Mouse (Mus musculus): Measurements from ENCODE around the gene Btbd8. TPM values are rescaled to one million over a fixed set of nuclear protein-coding genes. Genes with fewer than 3 reads are reported as not detected.

Gene Btbd8
- polyA plus RNA-seq, 1 experiment from 2014 or later, result 5.3 TPM

DNA sequence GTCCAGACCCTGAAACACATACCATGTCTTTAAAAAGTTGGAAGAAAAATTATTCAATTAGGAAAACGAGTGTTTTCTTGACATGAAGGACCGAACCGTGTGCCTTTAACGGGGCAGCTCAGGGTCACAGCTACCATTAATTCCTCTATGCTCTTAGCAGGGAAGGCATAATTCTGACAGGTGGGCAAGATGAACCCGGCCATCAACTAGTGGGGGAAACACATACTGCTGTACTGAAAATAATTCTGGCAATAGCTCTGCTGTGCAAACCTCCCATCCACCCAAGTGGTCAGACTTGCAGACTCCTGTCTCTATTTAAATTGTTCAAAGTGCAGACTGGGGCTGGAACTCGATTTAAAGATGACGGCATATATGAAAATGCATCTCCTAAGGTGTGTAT lies 556 bp downstream of the Btbd8 start:
- 23% methylated on average over 7 of the region's 7 CpGs for WGBS
- H3K27me3 ChIP-seq (ENCODE audit: control insufficient read depth, insufficient read depth, low read length), result no peaks in the 10 kb centered on the region
- H3K9ac ChIP-seq (ENCODE audit: low read length), result peak overlapping the region; percentile 88
- peak overlapping the region; percentile 48 for H3K4me2 ChIP-seq (ENCODE audit: low read depth, severe bottlenecking)
- no peak for DNase-seq (ENCODE audit: low spot score)
- H3K27ac ChIP-seq (replicated peaks; ENCODE audit: low read depth, low read length), result no peak overlapping the region
- H3K4me3 ChIP-seq (ENCODE audit: low read depth, low read length), result peak overlapping the region; percentile 68
- H3K9me3 ChIP-seq (ENCODE audit: control insufficient read depth, low read length), result no peaks in the 10 kb centered on the region
- no peaks in the 10 kb centered on the region for H3K36me3 ChIP-seq (ENCODE audit: control insufficient read depth, insufficient read depth, low read length)
- ATAC-seq (ENCODE audit: insufficient number of reproducible peaks, low FRiP score, low TSS enrichment, low read depth), result peak; percentile 35; the same call in 1 of the 2 replicates
- no peaks in the 10 kb centered on the region for H3K4me1 ChIP-seq (ENCODE audit: control insufficient read depth, insufficient read depth, low read length)

DNA sequence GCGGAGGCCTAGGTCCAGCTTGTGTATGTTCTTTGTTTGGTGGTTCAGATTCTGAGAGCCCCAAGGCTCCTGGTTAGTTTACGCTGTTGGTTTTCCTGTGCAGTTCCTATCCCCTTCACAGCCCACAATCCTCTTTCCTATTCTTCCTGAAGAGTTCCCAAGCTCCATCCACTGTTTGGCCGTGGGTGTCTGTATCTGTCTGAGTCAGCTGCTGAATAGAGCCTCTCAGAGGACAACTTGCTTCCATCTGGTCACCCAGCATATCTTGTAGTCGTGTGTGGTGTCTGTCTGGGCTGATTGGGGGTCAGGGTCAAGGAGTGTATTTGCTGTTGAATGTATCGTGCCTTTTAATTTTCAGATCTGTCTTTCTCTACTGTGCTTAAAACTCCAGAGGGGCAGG lies 4.1 kb downstream of the Btbd8 start:
- Histone ChIP-seq H3K9ac (ENCODE audit: low read length) (no peak overlapping the region), H3K4me1 (ENCODE audit: control insufficient read depth, insufficient read depth, low read length) (no peaks in the 10 kb centered on the region), H3K36me3 (ENCODE audit: control insufficient read depth, insufficient read depth, low read length) (no peaks in the 10 kb centered on the region), H3K4me2 (ENCODE audit: low read depth, severe bottlenecking) (no peak overlapping the region), H3K9me3 (ENCODE audit: control insufficient read depth, low read length) (no peaks in the 10 kb centered on the region), H3K4me3 (ENCODE audit: low read depth, low read length) (no peak overlapping the region), H3K27me3 (ENCODE audit: control insufficient read depth, insufficient read depth, low read length) (no peaks in the 10 kb centered on the region), H3K27ac (replicated peaks; ENCODE audit: low read depth, low read length) (no peak overlapping the region)
- DNase-seq (ENCODE audit: low spot score) (no peak), ATAC-seq (ENCODE audit: insufficient number of reproducible peaks, low FRiP score, low TSS enrichment, low read depth) (no peak)
- WGBS, result 83% methylated on average over 5 of the region's 5 CpGs

DNA sequence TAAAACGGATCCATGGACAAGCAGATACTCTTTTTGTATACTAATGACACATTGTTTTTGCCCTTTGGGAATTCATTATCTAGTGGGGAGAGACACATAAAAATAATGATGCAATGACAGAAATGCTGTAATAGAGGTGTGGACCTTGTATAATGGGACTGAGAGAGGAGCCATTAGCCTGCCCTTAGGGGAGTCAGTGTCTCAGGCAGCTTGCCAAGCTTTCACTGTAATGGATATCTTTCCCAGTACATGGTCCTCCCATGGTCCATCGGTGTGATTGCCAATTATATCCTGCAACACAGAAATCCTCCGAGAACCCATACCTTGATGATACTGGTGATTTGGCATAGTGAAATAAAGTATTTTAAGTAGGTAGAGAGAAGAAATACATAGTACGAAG lies 6.5 kb downstream of the Btbd8 start:
- ATAC-seq (ENCODE audit: insufficient number of reproducible peaks, low FRiP score, low TSS enrichment, low read depth), result no peak
- WGBS, result 96% methylated on average over 4 of the region's 4 CpGs
- no peak for DNase-seq (ENCODE audit: low spot score)
- Histone ChIP-seq H3K27me3 (ENCODE audit: control insufficient read depth, insufficient read depth, low read length) (no peaks in the 10 kb centered on the region), H3K4me3 (ENCODE audit: low read depth, low read length) (no peak overlapping the region), H3K4me1 (ENCODE audit: control insufficient read depth, insufficient read depth, low read length) (no peaks in the 10 kb centered on the region), H3K9me3 (ENCODE audit: control insufficient read depth, low read length) (no peaks in the 10 kb centered on the region), H3K4me2 (ENCODE audit: low read depth, severe bottlenecking) (no peak overlapping the region), H3K9ac (ENCODE audit: low read length) (no peak overlapping the region), H3K36me3 (ENCODE audit: control insufficient read depth, insufficient read depth, low read length) (no peaks in the 10 kb centered on the region), H3K27ac (replicated peaks; ENCODE audit: low read depth, low read length) (no peak overlapping the region)

DNA sequence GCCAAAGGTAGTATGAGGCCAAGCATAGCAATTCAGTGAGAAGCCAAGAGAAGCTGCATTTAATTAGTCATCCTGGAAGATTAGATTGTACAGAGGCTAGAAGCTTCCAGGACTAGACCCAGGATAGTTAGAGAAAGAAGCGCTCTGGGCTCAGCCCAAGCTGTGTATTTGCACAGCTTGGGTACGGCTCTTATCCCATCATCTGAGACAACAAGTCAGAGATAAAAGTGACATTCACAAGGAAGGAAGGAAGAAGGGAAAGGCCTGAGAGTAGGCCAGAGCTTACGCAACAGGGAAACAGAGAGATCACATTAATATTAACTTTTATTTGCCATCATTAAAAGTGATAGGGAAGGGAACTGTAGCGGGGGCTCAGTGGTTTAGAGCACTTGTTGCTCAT lies 10.2 kb downstream of the Btbd8 start:
- Histone ChIP-seq H3K27me3 (ENCODE audit: control insufficient read depth, insufficient read depth, low read length) (no peaks in the 10 kb centered on the region), H3K27ac (replicated peaks; ENCODE audit: low read depth, low read length) (no peak overlapping the region), H3K36me3 (ENCODE audit: control insufficient read depth, insufficient read depth, low read length) (no peaks in the 10 kb centered on the region), H3K9ac (ENCODE audit: low read length) (no peak overlapping the region), H3K9me3 (ENCODE audit: control insufficient read depth, low read length) (no peaks in the 10 kb centered on the region), H3K4me3 (ENCODE audit: low read depth, low read length) (no peak overlapping the region), H3K4me2 (ENCODE audit: low read depth, severe bottlenecking) (no peak overlapping the region), H3K4me1 (ENCODE audit: control insufficient read depth, insufficient read depth, low read length) (no peaks in the 10 kb centered on the region)
- WGBS, result 90% methylated on average over 4 of the region's 4 CpGs
- DNase-seq (ENCODE audit: low spot score), result no peak
- ATAC-seq (ENCODE audit: insufficient number of reproducible peaks, low FRiP score, low TSS enrichment, low read depth), result no peak

DNA sequence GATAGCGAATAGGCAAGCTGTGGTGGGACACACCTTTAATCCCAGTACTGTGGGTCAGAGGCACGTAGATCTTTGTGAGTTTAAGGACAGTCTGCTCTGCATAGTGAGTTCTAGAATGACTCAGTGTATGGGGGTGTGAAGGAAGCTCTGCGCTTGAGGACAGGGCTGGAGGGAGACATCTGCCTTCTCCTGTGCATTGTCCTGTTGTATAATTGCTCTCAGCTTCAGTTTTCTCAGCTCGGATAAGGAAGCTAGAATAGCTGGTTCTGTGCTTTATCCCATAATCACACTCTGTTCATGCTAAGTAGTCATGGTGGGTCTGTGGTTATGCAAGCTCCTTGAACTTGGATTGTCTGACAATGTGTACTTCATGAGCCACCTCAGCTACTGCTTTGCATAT lies 11.0 kb downstream of the Btbd8 start:
- 88% methylated on average over 4 of the region's 4 CpGs for WGBS
- ATAC-seq (ENCODE audit: insufficient number of reproducible peaks, low FRiP score, low TSS enrichment, low read depth) (no peak), DNase-seq (ENCODE audit: low spot score) (no peak)
- Histone ChIP-seq H3K27me3 (ENCODE audit: control insufficient read depth, insufficient read depth, low read length) (no peaks in the 10 kb centered on the region), H3K27ac (replicated peaks; ENCODE audit: low read depth, low read length) (no peak overlapping the region), H3K36me3 (ENCODE audit: control insufficient read depth, insufficient read depth, low read length) (no peaks in the 10 kb centered on the region), H3K9me3 (ENCODE audit: control insufficient read depth, low read length) (no peaks in the 10 kb centered on the region), H3K4me3 (ENCODE audit: low read depth, low read length) (no peak overlapping the region), H3K9ac (ENCODE audit: low read length) (no peak overlapping the region), H3K4me2 (ENCODE audit: low read depth, severe bottlenecking) (no peak overlapping the region), H3K4me1 (ENCODE audit: control insufficient read depth, insufficient read depth, low read length) (no peaks in the 10 kb centered on the region)

DNA sequence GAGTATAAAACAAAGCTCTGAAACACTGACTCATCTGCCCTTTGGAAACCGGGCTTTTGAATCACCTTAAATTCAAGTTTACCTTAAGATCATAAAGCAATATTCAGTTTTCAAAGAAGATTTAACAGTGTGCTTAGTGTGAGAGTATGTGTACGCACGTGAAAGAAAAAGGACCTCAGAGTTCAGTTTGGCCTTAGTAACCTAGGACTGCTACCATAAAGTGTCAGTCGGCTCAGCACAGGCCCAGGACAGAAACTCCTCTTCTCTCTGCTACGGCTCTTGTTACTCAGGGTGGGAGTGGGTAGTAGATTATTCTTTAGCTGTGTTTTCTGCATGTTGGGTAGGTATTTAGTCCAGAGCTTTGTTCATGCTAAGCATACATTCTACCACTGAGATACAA lies 11.8 kb downstream of the Btbd8 start:
- H3K4me3 ChIP-seq (ENCODE audit: low read depth, low read length), result no peak overlapping the region
- WGBS, result 85% methylated on average over 5 of the region's 5 CpGs
- no peak overlapping the region for H3K4me2 ChIP-seq (ENCODE audit: low read depth, severe bottlenecking)
- H3K4me1 ChIP-seq (ENCODE audit: control insufficient read depth, insufficient read depth, low read length), result no peaks in the 10 kb centered on the region
- DNase-seq (ENCODE audit: low spot score) (no peak), ATAC-seq (ENCODE audit: insufficient number of reproducible peaks, low FRiP score, low TSS enrichment, low read depth) (no peak)
- H3K36me3 ChIP-seq (ENCODE audit: control insufficient read depth, insufficient read depth, low read length), result no peaks in the 10 kb centered on the region
- no peaks in the 10 kb centered on the region for H3K27me3 ChIP-seq (ENCODE audit: control insufficient read depth, insufficient read depth, low read length)
- H3K27ac ChIP-seq (replicated peaks; ENCODE audit: low read depth, low read length), result no peak overlapping the region
- no peaks in the 10 kb centered on the region for H3K9me3 ChIP-seq (ENCODE audit: control insufficient read depth, low read length)
- H3K9ac ChIP-seq (ENCODE audit: low read length), result no peak overlapping the region

DNA sequence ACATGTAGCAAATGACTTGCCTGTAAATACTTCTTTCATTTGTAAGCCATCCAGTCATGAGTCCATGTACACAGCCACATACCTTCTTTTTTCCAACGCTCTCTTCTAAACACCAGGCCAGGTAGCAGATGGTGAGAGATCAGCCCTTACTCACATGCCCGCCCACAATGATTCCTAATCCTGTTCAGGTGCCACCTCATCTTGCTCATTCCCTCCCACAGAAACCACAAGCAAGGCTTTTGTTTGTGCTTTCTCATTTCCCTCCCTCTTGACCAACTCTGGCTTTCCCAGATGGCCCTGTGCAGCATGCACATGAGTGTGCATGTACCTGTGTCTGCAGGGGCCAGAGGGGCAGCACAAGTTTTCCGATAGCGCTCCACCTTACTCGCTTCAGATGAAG lies 12.5 kb downstream of the Btbd8 start:
- ATAC-seq (ENCODE audit: insufficient number of reproducible peaks, low FRiP score, low TSS enrichment, low read depth) (no peak), DNase-seq (ENCODE audit: low spot score) (no peak)
- Histone ChIP-seq H3K27ac (replicated peaks; ENCODE audit: low read depth, low read length) (no peak overlapping the region), H3K4me3 (ENCODE audit: low read depth, low read length) (no peak overlapping the region), H3K9ac (ENCODE audit: low read length) (no peak overlapping the region), H3K9me3 (ENCODE audit: control insufficient read depth, low read length) (no peaks in the 10 kb centered on the region), H3K4me2 (ENCODE audit: low read depth, severe bottlenecking) (no peak overlapping the region), H3K36me3 (ENCODE audit: control insufficient read depth, insufficient read depth, low read length) (no peaks in the 10 kb centered on the region), H3K27me3 (ENCODE audit: control insufficient read depth, insufficient read depth, low read length) (no peaks in the 10 kb centered on the region), H3K4me1 (ENCODE audit: control insufficient read depth, insufficient read depth, low read length) (no peaks in the 10 kb centered on the region)
- WGBS, result 93% methylated on average over 5 of the region's 5 CpGs

DNA sequence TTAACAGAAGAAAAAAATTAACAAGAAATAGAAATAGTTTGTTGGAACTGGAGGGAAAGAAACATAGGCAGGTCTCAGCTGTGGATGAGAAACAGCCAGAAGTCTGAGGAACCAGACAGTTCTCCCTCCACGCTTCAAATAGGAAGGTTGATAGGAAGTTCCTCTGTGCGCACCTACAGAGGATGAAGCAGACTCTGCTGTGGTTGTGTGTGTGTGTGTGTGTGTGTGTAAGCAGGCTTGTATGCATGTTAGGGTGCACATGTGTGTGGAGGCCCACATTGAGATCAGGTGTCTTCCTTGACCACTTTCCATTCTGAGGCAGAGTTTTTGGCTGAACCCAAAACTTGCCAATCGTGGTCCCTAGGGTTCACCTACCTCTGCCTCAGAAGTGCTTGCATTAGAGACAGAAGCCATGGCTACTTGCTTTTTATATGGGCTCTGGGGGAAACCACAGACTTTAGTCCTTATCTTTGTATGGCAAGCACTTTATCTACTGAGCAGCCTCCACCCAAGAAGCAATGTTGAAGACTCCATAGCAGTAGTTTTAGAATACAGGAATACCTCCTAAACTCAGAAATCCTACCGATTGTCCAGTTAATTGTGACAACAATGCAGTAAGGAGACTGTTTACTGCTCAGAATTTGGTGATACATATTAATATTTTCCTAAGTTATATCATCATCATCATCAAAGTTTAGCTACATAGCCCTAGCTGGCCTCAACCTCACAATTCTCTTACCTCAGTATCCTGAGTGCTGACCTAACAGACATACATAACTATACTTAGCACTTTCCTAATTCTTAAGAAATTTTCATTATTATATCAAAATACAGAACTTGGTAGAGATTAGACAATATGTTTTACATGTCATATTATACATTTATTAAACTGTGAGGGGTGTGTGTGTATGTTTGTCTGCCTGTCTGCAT lies 24.6 kb downstream of the Btbd8 start:
- Histone ChIP-seq H3K4me1 (ENCODE audit: control insufficient read depth, insufficient read depth, low read length) (no peaks in the 10 kb centered on the region), H3K36me3 (ENCODE audit: control insufficient read depth, insufficient read depth, low read length) (no peaks in the 10 kb centered on the region), H3K9me3 (ENCODE audit: control insufficient read depth, low read length) (no peaks in the 10 kb centered on the region), H3K27ac (replicated peaks; ENCODE audit: low read depth, low read length) (no peak overlapping the region), H3K4me2 (ENCODE audit: low read depth, severe bottlenecking) (no peak overlapping the region), H3K4me3 (ENCODE audit: low read depth, low read length) (no peak overlapping the region), H3K9ac (ENCODE audit: low read length) (no peak overlapping the region), H3K27me3 (ENCODE audit: control insufficient read depth, insufficient read depth, low read length) (no peaks in the 10 kb centered on the region)
- DNase-seq (ENCODE audit: low spot score) (no peak), ATAC-seq (ENCODE audit: insufficient number of reproducible peaks, low FRiP score, low TSS enrichment, low read depth) (no peak)
- 92% methylated on average over 4 of the region's 4 CpGs for WGBS

DNA sequence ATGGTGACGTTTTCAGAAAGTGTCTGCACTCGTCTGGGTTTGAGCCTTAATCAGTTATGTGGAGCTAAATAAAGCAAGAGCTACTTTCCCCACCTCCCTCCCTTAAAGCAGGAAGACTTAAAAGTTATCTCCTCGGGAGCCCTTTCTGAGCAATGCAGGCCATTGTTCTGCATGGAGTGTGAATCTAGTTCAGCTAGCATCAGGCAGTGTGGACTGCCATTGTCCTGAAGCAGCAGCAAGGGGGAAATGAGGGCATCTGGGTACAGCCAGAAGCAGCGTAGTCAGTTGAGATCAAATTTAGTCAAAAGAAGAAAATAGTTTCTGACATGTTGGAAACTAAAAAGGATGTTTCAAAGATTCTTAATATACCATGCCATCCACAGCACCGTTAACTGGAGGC lies 28.7 kb downstream of the Btbd8 start:
- no peak for DNase-seq (ENCODE audit: low spot score)
- no peak overlapping the region for H3K4me2 ChIP-seq (ENCODE audit: low read depth, severe bottlenecking)
- no peak overlapping the region for H3K4me3 ChIP-seq (ENCODE audit: low read depth, low read length)
- no peak overlapping the region for H3K9ac ChIP-seq (ENCODE audit: low read length)
- H3K27me3 ChIP-seq (ENCODE audit: control insufficient read depth, insufficient read depth, low read length), result no peaks in the 10 kb centered on the region
- no peaks in the 10 kb centered on the region; the same call in 1 of the 2 replicates for H3K36me3 ChIP-seq (ENCODE audit: control insufficient read depth, insufficient read depth, low read length)
- no peak for ATAC-seq (ENCODE audit: insufficient number of reproducible peaks, low FRiP score, low TSS enrichment, low read depth)
- 65% methylated on average over 5 of the region's 5 CpGs for WGBS
- no peaks in the 10 kb centered on the region for H3K9me3 ChIP-seq (ENCODE audit: control insufficient read depth, low read length)
- no peaks in the 10 kb centered on the region for H3K4me1 ChIP-seq (ENCODE audit: control insufficient read depth, insufficient read depth, low read length)
- H3K27ac ChIP-seq (replicated peaks; ENCODE audit: low read depth, low read length), result no peak overlapping the region

Data from limb, embryonic 11.5 days (tissue).